Mouse (Mus musculus) forebrain, embryonic 16.5 days (tissue): ENCODE data around the gene Pebp1. TPM values are rescaled to one million over a fixed set of nuclear protein-coding genes. Genes with fewer than 3 reads are reported as not detected.

Experiments used
- ATAC-seq: fragments of 200-750 bp; cut with Nextera tagmentation; 2 replicates; pipeline ENCODE4 v1.8.0; 2017; ENCODE audit warnings: mild to moderate bottlenecking, moderate library complexity
- H3K27ac ChIP-seq: fragments of 300-500 bp; sonication (generic); 2 replicates; pipeline ENCODE4 v1.5.1; 2014; ENCODE audit warnings: low read length, control low read depth
- H3K27me3 ChIP-seq: fragments of 300-500 bp; sonication (generic); replicated peaks from 2 replicates; pipeline ENCODE4 v1.6.1; 2014; ENCODE audit warnings: low read length; ENCODE audit not compliant: control insufficient read depth, insufficient read depth
- H3K36me3 ChIP-seq: fragments of 300-500 bp; sonication (generic); 2 replicates; pipeline ENCODE4 v1.6.1; 2014; ENCODE audit not compliant: control insufficient read depth, insufficient read depth
- H3K4me1 ChIP-seq: fragments of 300-500 bp; sonication (generic); replicated peaks from 2 replicates; pipeline ENCODE4 v1.6.1; 2014; ENCODE audit warnings: low read length; ENCODE audit not compliant: control insufficient read depth, insufficient read depth
- H3K4me2 ChIP-seq: fragments of 300-500 bp; sonication (generic); 2 replicates; pipeline ENCODE4 v1.6.1; 2014; ENCODE audit warnings: mild to moderate bottlenecking, low read length, control low read depth
- H3K4me3 ChIP-seq: fragments of 300-500 bp; sonication (generic); replicated peaks from 2 replicates; pipeline ENCODE4 v1.5.1; 2014; ENCODE audit warnings: mild to moderate bottlenecking, low read length, control low read depth
- H3K9ac ChIP-seq: fragments of 300-500 bp; sonication (generic); replicated peaks from 2 replicates; pipeline ENCODE4 v1.6.1; 2014; ENCODE audit warnings: low read depth, low read length, control low read depth
- H3K9me3 ChIP-seq: fragments of 300-500 bp; sonication (generic); 2 replicates; pipeline ENCODE4 v1.6.1; 2016; ENCODE audit warnings: low read length; ENCODE audit not compliant: control insufficient read depth
- WGBS: fragments of 180-500 bp; shearing (Covaris S2); extraction: QIAGEN DNeasy Blood & Tissue Kit; methylation state at CpG from one replicate; pipeline ENCODE4 v1.1.7; 2014; 5-methylcytosine and 5-hydroxymethylcytosine counted together
- polyA plus RNA-seq: library from polyadenylated mRNA; unstranded; fragments of >200 nt; fragmentation: Nextera tagmentation; extraction: Ambion mirVana; gene quantifications from 2 replicates; pipeline ENCODE4 v1.2.1, GENCODE M21; 2015

Pebp1 gene
- polyA plus RNA-seq, 1 experiment from 2014 or later, result 1,180 TPM

GRCm38 (mm10) chr5:117291312-117291711 lies 3.9 kb upstream of the Pebp1 start:
- no peak overlapping the region for H3K4me2 ChIP-seq
- peaks cover 6% of the 10 kb centered on the region for H3K4me1 ChIP-seq
- no peaks in the 10 kb centered on the region for H3K27me3 ChIP-seq
- no peaks in the 10 kb centered on the region; the same call in 1 of the 2 replicates for H3K9me3 ChIP-seq
- H3K9ac ChIP-seq, result no peak overlapping the region
- no peaks in the 10 kb centered on the region for H3K36me3 ChIP-seq
- 87% methylated on average over 3 of the region's 3 CpGs for WGBS
- no peak overlapping the region for H3K4me3 ChIP-seq
- no peak for ATAC-seq
- H3K27ac ChIP-seq, result no peak overlapping the region

- WGBS, result 94% methylated on average over 2 of the region's 2 CpGs
- ATAC-seq, result no peak
Measured at GRCm38 (mm10) chr5:117290081-117290480, 2.7 kb upstream of the Pebp1 start.

GRCm38 (mm10) chr5:117289646-117290045 lies 2.2 kb upstream of the Pebp1 start:
- no peaks in the 10 kb centered on the region for H3K27me3 ChIP-seq
- ATAC-seq, result no peak
- H3K9ac ChIP-seq, result no peak overlapping the region

More at GRCm38 (mm10) chr5:117290081-117290480, 2.7 kb upstream of the Pebp1 start:
- H3K4me1 ChIP-seq, result peaks cover 18% of the 10 kb centered on the region
- H3K9ac ChIP-seq, result no peak overlapping the region
- H3K4me3 ChIP-seq, result no peak overlapping the region
- no peaks in the 10 kb centered on the region; the same call in 1 of the 2 replicates for H3K9me3 ChIP-seq
- no peaks in the 10 kb centered on the region for H3K27me3 ChIP-seq
- H3K27ac ChIP-seq, result no peak overlapping the region
- 0 out of 2 replicates have a peak, but pooled peaks cover 3% of the 10 kb centered on the region for H3K36me3 ChIP-seq
- no peak overlapping the region for H3K4me2 ChIP-seq

GRCm38 (mm10) chr5:117286286-117286685 lies 1.1 kb downstream of the Pebp1 start:
- peak overlapping the region; percentile 82 for H3K9ac ChIP-seq
- H3K27ac ChIP-seq, result no peak overlapping the region
- no peaks in the 10 kb centered on the region for H3K27me3 ChIP-seq
- H3K36me3 ChIP-seq, result peaks cover 7% of the 10 kb centered on the region; the same call in 1 of the 2 replicates
- no peak for ATAC-seq
- peaks cover 32% of the 10 kb centered on the region for H3K4me1 ChIP-seq
- 41% methylated on average over 3 of the region's 3 CpGs for WGBS
- H3K4me3 ChIP-seq, result peak overlapping the region; percentile 83
- H3K9me3 ChIP-seq, result no peaks in the 10 kb centered on the region; the same call in 1 of the 2 replicates
- peak overlapping the region; percentile 74 for H3K4me2 ChIP-seq

More at GRCm38 (mm10) chr5:117289646-117290045, 2.2 kb upstream of the Pebp1 start:
- H3K4me1 ChIP-seq, result peaks cover 23% of the 10 kb centered on the region
- no peak overlapping the region for H3K4me3 ChIP-seq
- H3K36me3 ChIP-seq, result 0 out of 2 replicates have a peak, but pooled peaks cover 3% of the 10 kb centered on the region
- no peaks in the 10 kb centered on the region; the same call in 1 of the 2 replicates for H3K9me3 ChIP-seq
- no peak overlapping the region for H3K27ac ChIP-seq
- H3K4me2 ChIP-seq, result no peak overlapping the region

GRCm38 (mm10) chr5:117285266-117285665 lies 2.2 kb downstream of the Pebp1 start:
- WGBS, result 75% methylated on average over 4 of the region's 4 CpGs
- ATAC-seq, result no peak
- no peak overlapping the region for H3K9ac ChIP-seq

GRCm38 (mm10) chr5:117284682-117285081 lies 2.7 kb downstream of the Pebp1 start:
- Histone ChIP-seq H3K4me3 (no peak overlapping the region), H3K4me1 (peaks cover 32% of the 10 kb centered on the region), H3K27me3 (no peaks in the 10 kb centered on the region), H3K36me3 (peaks cover 11% of the 10 kb centered on the region; the same call in 1 of the 2 replicates), H3K9me3 (no peaks in the 10 kb centered on the region), H3K4me2 (0 out of 2 replicates have a peak overlapping the region, but pooled peaks have one; percentile 11), H3K9ac (no peak overlapping the region), H3K27ac (0 out of 2 replicates have a peak overlapping the region, but pooled peaks have one; percentile 14)
- no peak for ATAC-seq
- WGBS, result 29% methylated on average over 7 of the region's 7 CpGs

More at GRCm38 (mm10) chr5:117285266-117285665, 2.2 kb downstream of the Pebp1 start:
- Histone ChIP-seq H3K9me3 (no peaks in the 10 kb centered on the region; the same call in 1 of the 2 replicates), H3K36me3 (peaks cover 11% of the 10 kb centered on the region; the same call in 1 of the 2 replicates), H3K4me1 (peaks cover 32% of the 10 kb centered on the region), H3K4me2 (no peak overlapping the region), H3K27ac (no peak overlapping the region; the same call in 1 of the 2 replicates), H3K4me3 (no peak overlapping the region), H3K27me3 (no peaks in the 10 kb centered on the region)

- peak; percentile 31; the same call in 1 of the 2 replicates for ATAC-seq
- Histone ChIP-seq H3K27ac (no peak overlapping the region), H3K4me2 (no peak overlapping the region), H3K4me3 (no peak overlapping the region), H3K4me1 (peaks cover 32% of the 10 kb centered on the region), H3K36me3 (peaks cover 11% of the 10 kb centered on the region; the same call in 1 of the 2 replicates), H3K9me3 (no peaks in the 10 kb centered on the region), H3K27me3 (no peaks in the 10 kb centered on the region), H3K9ac (no peak overlapping the region; the same call in 1 of the 2 replicates)
- WGBS, result 30% methylated on average over 9 of the region's 9 CpGs
Measured at GRCm38 (mm10) chr5:117284029-117284428, 3.4 kb downstream of the Pebp1 start.

- no peaks in the 10 kb centered on the region for H3K9me3 ChIP-seq
- H3K4me3 ChIP-seq, result no peak overlapping the region
- no peak for ATAC-seq
- H3K9ac ChIP-seq, result no peak overlapping the region
- peaks cover 28% of the 10 kb centered on the region for H3K4me1 ChIP-seq
- H3K27ac ChIP-seq, result no peak overlapping the region
- H3K4me2 ChIP-seq, result no peak overlapping the region
- 89% methylated on average over 8 of the region's 8 CpGs for WGBS
- peaks cover 11% of the 10 kb centered on the region; the same call in 1 of the 2 replicates for H3K36me3 ChIP-seq
- no peaks in the 10 kb centered on the region for H3K27me3 ChIP-seq
Measured at GRCm38 (mm10) chr5:117282360-117282759, 5.1 kb downstream of the Pebp1 start.

- H3K4me2 ChIP-seq, result no peak overlapping the region
- no peaks in the 10 kb centered on the region for H3K9me3 ChIP-seq
- no peak for ATAC-seq
- no peak overlapping the region for H3K4me3 ChIP-seq
- 92% methylated on average over 10 of the region's 10 CpGs for WGBS
- no peak overlapping the region for H3K9ac ChIP-seq
- no peaks in the 10 kb centered on the region for H3K27me3 ChIP-seq
- no peak overlapping the region for H3K27ac ChIP-seq
- peaks cover 11% of the 10 kb centered on the region; the same call in 1 of the 2 replicates for H3K36me3 ChIP-seq
- peaks cover 28% of the 10 kb centered on the region for H3K4me1 ChIP-seq
Measured at GRCm38 (mm10) chr5:117281536-117281935, 5.9 kb downstream of the Pebp1 start.
